Mouse (Mus musculus) cerebellum, adult 18-20 months (tissue): Measurements from ENCODE around the gene Zranb1.

Experiments used
- DNase-seq, 2 experiments: peaks; one replicate each; pipeline ENCODE4 v3.0.0; 2021

Gene Zranb1

GRCm38 (mm10) chr7:132930055-132930454 lies 887 bp upstream of the Zranb1 start:
- no peak for DNase-seq

DNA sequence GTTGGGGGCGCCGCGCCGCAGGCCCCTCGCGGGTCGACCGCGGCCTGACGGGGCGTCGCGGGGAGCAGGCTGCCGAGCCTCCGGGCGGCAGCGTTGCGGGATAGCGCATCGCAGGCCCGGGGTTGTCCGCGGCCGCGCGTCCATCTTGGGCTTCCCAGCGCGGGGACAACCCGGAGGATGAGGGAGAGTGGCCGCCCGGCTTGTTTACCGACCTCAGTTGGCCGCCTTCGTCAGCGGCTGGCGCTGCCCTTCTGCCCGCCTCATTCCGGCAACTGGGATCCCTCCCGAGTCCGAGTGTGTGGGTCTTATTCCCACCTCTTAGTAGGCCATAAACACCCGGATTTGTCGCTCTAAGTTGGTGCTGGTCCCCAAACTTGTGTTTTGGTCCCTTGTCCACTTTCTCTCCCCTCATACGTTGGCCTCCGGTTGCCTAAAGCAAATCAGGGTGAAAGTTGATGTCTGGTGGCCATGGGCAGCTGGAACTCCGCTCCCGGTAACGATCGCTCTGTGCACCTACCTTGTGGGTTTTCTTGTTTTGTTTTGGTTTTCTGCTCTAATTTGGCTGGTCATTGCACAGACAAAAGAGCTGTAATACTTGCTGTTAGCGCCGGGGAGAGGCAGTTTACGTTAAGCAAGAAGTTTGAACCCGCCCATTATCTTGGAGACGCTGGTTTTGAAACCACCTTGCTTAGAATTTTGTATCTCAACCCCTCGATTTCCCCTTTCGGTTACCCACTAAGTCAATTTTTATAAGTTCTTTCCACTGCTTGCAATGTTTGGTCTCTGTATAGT lies 814 bp downstream of the Zranb1 start:
- DNase-seq = peak; percentile 54 to 68

DNA sequence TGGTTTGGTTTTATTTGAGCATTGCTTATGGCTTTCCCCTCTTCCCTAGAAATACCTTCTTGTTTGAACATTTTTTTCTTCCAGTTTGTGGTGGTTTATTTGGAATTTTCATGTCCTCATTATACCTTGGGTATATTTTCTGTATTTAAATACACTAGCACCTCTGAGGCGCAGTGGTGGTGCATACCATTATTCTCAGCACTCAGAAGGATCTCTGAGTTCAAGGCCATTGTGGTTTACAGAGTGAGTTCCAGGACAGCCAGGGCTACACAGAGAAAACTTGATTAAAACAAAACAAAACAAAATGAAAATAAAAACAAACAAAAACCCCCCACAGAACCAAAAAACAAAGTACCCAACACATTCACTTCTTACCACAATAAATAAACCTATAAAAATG lies 2.4 kb downstream of the Zranb1 start:
- DNase-seq = no peak

GRCm38 (mm10) chr7:132934743-132935142 lies 3.8 kb downstream of the Zranb1 start:
- DNase-seq = no peak

DNA sequence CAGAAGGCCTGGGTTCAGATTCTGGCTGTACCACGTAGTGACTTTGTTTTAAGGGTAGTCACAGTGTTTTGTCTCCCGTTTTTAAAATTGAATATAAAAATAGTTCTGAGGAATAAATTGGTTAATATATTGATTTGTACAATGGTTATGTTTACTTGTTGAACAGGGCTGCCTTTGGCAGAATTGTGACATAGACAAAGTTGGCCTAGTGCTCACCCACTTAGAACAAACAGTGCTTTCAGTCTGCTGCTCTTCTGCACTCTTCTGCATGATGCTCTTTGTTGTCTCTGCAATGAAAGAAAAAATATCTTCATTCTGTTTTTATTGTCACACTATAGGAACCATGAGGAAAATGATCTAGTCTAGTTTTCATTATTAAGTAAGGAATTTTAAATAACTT lies 8.2 kb downstream of the Zranb1 start:
- no peak for DNase-seq

- DNase-seq = no peak
Measured at GRCm38 (mm10) chr7:132940569-132940968, 9.6 kb downstream of the Zranb1 start.

- DNase-seq = no peak
Measured at GRCm38 (mm10) chr7:132949968-132950367, 19.0 kb downstream of the Zranb1 start.

GRCm38 (mm10) chr7:132950613-132951012 lies 19.7 kb downstream of the Zranb1 start:
- DNase-seq = no peak

- no peak for DNase-seq
Measured at GRCm38 (mm10) chr7:132964395-132964794, 33.5 kb downstream of the Zranb1 start.

DNA sequence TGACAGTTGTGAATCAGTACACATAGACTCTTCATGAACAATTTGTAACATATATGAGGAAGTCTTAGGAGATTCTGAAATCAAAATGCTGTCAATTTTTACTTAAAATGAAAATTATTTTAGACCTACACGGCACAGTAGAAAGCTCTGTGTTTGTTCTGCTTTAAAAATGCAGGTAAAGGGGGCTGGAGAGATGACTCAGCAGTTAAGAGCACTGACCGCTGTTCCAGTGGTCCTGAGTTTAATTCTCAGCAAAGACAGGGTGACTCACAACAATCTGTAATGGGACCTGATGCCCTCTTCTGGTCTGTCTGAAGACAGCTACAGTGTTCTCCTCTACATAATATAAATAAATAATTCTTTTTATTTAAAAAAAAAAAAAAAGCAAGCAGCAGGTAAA lies 34.8 kb downstream of the Zranb1 start:
- DNase-seq = no peak

GRCm38 (mm10) chr7:132972079-132972478 lies 41.1 kb downstream of the Zranb1 start:
- DNase-seq = no peak

DNA sequence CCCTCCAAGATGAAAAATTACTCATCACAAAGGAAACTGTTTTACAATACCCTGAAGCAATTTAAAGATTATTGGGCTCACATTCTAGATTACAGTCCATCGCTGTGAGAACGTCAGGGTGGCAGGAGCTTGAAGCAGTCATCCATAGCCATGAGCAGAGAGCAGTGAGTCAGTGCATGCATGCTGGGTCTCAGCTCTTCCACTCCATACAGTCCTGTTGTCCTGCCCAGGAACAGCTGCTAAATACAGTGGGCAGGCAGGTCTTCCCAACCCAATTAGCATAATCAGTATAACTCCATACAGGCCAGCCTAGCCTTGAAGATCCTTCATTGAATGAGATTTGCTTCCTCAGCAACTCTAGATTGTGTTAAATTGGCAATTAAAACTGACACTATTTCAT lies 45.1 kb downstream of the Zranb1 start:
- DNase-seq = no peak

GRCm38 (mm10) chr7:132977981-132978380 lies 47.0 kb downstream of the Zranb1 start:
- DNase-seq = no peak

DNA sequence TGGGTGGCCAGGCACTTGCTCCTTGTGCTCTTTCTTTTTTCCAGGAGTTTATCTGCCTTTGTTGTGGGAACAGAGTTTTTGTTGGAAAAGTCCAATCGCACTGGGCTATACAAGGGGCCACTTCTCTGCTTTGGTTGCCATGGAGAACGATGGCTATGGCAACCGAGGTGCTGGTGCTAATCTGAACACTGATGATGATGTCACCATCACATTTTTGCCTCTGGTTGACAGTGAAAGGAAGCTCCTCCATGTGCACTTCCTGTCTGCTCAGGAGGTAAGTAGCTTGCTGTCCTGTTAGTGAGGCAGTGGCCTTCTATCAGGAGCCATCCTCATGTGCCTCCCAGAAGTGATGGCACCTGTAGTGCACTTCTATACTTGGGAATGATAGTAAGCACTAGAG lies 51.7 kb downstream of the Zranb1 start:
- no peak for DNase-seq

GRCm38 (mm10) chr7:132989839-132990238 lies 58.9 kb downstream of the Zranb1 start:
- DNase-seq = no peak

GRCm38 (mm10) chr7:132991240-132991900 lies 60.4 kb downstream of the Zranb1 start:
- no peak for DNase-seq

DNA sequence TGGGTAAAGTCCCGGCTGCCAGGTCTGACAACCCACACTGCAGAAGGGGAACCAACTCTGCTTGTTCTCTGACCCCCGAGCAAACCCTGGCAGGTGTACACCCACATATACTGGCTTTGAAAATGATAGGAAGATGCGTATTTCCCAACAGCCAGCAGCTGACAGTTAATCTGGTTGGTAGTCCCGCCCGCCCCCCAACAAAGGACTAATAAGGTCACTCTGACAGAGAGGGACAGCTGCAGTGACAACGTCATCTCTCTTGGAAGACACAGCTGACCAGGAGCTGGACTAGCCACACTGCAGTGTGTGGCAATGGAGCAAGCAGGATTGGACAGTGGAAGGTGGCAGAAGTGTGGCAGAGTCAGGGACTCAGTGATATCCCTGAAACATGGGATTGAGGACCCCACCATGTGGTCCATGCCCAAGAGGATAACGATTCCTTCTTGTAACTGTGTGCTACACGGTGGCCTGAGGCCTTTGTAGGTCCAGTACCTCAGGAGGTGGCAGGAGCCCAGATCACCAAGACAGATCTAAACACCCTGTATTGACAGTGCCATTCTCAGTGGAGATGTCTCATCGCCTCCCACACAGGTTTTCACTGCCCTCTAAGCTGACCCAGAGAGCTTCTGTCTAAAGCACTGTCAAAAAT lies 62.1 kb downstream of the Zranb1 start:
- DNase-seq = no peak

DNA sequence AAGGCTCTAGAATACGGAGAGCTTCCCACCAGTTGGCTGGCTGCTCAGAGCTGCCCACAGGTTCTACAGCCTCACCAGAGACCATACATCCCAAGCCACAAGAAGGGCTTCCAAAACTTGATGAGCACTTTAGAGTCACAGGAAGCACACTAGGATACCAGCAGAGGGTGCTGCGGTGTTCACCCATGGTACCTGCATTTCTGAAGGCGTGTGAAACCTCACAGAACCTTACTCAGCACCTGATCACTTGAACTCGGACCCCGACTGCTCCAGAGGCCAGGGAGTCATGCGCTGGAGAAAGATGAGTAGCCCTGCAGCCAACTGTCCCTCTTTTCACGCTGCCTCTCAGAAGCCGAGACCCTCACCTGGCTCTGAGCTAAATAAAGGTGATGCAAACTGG lies 63.2 kb downstream of the Zranb1 start:
- DNase-seq = no peak

DNA sequence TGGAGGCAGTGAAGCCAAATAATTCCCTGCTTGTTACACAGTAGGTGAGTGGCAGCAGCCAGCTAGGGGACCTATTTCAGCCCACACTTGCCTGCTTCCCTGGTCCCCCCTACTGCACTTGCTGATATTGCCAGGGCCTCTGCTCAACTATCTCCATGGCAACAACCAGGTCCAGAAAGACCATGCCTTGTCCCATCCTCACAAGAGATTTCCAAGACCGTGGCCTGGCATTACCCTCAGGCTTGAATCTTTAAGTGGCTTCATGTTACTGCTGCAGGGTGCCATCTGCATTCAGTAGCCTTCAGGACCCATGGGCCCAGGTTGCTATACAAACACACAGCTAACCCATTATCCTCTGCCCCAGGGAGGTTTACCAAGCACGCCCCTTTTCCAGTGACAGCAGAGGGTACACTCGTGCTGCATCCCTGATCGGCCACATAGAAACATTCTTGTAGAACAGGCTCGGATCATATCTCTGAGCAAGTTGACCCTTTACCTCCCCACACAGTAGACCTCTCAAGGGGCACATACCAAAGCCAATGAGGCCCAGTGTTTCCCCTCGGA lies 63.8 kb downstream of the Zranb1 start:
- DNase-seq = no peak

GRCm38 (mm10) chr7:132996391-132996790 lies 65.4 kb downstream of the Zranb1 start:
- DNase-seq = peak in 1 of 2 experiments; percentile 44

GRCm38 (mm10) chr7:132998639-132999038 lies 67.7 kb downstream of the Zranb1 start:
- DNase-seq = no peak

DNA sequence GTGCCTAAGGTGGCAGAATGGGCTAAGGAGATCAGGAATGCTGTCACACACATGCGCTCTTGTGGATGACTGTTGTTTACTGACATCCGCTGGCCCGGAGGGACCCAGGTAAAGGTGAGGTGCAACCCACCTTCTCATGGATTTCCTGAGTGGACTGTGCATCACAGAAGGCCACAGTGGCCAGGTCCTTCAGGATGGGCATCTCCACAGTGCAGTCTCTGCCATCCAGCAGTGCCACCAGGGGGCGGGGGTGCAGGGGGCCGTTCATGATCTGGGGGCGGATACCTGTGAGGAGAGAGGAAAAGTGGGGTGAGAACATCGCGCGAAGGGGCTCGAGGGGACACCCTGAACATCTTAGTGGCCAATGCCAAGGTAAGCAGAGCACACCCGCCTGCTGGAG lies 68.1 kb downstream of the Zranb1 start:
- DNase-seq = no peak

DNA sequence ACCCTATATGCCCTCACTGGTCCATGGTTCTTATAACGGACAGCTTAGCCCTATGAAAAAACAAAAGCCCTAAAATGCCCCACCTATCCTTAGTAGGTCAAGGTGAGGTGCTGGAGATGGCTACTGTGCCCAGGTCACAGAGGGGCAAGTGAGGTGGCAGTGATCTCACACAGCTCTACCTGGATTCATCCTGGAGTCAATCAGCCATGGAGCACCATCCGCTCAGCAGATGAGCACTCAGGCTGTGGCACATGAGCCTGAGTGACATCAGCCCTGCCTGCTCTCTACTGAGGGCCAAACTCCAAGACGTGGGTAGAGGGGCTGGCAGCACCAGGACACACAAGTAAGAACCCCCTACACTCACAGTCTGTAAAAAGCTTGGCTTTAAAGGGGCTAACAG lies 70.4 kb downstream of the Zranb1 start:
- no peak for DNase-seq

DNA sequence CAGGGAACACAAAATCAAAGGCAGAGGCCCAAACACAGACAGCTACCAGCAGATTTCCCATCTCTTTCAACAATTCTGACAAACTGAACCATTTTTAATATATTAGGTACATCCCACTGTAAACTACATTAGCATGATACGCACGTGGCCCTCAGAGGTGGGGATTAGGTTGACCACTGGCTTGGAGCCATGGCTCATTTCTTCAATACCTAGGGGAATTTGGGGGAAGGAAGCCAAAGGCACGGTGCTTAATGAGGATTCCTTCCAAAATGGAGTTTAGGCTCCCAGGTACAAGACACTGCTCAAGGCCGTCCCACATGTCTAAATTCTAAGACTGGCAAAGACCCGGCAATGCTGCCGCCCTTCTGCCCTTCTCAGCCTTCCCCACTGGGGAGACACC lies 71.3 kb downstream of the Zranb1 start:
- DNase-seq = no peak
